Mouse (Mus musculus) brain, adult 2 months (tissue): ENCODE data around the gene Ggn.
A peak's percentile ranks its signal among the peaks of the same experiment; 100 is the strongest.
"Not testable (repeated sequence)": the region's sequence is repeated elsewhere in the genome, so short reads cannot be mapped to it uniquely, and the experiment has no call there.

Experiments
- DNase-seq: peaks from one replicate; pipeline ENCODE4 v3.0.0; 2011; ENCODE audit warnings: low read depth, low spot score

The Ggn gene

DNA sequence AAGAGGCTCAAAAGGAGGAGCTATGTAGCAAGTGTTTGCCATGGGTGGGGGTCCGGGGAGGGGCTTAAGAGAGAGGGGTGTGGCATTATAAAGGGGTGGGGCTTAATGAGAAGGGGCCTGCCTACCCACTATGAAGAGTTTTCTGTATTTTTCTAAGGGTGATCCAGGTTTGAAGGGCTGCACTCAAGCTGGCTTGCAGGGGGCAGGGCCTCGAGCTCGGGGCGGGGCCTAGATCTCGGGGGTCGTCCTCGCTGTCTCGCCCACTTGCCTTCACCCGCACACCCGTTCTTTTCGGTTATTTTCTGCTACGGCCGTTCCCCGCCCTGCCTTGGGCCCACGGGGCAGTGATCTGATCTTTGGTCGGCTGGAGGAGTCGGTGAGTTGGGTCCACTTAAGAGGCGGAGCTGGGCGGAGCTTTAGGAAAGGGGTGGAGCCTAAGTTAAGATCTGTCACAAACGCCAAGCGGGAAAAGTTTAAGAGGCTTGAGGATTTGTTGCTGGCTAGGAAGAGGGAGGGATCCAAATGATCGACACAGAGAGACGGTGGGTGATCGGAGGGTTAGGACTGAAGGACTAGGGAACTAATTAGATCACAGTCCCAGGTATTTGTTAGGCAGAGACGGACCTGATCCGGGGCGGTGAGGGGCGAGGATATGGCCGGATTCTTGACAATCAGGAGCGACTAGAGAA is at the start of gene Ggn, which contains the start of gene Spred3:
Ggn (plus strand) TSS at position 145 of the 689 bp plus-strand sequence.
Spred3 (minus strand) TSS at position 346 of the 689 bp plus-strand sequence.
- peak; percentile 75 for DNase-seq

DNA sequence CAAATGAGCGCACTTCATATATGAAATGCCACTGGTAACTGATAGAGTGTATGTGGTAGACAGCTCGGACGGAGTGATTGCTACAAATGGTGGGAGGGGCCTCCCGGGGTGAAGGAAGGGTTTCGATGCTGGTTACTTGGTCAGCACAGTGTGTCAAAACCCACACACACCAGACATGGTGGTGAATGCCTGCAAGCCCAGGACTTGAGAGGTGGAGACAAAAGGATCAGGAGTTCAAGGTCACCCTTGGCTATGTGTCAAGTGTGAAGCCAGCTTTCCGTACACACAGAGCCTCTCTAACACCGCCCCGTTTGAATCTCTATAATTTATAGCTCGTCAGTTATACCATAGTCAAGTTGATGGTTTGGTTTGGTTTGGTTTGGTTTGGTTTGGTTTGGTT is 47.2 kb upstream of the Ggn start:
- DNase-seq: no peak

DNA sequence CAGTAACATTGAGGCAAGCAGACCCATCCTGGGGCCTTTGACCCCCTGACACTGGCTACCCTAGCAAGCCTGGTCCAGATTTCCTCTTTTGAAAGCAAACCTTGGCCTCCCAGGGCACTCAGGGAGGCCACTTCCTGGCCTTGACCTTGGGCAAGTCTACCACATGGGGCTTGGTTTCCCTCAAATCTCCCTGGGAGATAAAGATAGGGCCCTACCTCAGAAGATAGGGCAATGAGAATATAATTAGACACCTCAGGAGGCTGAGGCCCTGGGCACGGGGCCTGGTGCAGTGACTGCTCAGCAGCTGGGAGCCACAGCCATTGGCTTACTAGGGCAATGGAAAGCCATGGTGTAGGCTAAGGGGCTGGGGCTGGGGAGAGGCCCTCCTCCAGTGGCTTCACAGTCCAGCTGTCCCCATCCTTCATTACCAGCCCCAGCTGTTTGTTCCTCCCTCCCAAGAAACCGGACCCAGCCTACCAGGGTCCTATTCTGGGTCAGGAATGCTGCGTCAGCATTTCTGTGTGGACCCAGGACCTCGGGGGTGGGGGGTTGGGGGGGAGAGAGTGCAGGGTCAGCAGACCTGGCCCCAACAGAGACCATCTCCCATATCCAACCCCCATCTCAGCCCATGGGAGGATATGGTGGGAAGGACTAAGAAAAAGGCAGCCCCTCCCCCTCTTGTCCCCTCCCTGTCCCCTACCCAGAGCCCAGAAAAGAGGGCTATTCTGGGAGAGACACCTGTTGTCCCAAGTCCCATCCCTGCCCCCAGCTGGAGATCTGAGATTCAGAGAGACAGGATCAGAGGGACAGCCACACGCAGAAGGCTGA is 46.3 kb upstream of the Ggn start:
- no peak for DNase-seq

DNA sequence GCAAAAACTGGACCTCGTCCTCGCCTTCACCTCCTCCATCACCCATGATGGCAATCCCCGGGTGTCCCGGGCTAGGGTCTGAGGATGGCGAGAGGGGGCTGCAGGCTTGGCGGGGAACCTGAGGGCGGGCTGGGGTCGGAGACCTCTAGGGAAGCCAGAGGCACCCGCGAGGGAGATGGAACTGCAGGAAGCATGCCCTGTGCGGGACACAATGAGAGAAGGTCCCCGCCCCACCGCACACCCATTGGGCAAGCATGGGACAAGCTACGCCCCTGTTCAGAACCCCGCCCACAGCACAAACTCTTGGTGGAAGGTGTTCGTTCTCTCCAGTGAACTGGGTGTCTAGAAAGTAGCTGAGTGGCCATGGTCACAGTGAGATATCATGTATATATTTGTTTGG is 45.0 kb upstream of the Ggn start, which contains the start of gene Ryr1:
Ryr1 (minus strand) TSS at position 210 of the 400 bp plus-strand sequence.
- DNase-seq: peak; percentile 20

DNA sequence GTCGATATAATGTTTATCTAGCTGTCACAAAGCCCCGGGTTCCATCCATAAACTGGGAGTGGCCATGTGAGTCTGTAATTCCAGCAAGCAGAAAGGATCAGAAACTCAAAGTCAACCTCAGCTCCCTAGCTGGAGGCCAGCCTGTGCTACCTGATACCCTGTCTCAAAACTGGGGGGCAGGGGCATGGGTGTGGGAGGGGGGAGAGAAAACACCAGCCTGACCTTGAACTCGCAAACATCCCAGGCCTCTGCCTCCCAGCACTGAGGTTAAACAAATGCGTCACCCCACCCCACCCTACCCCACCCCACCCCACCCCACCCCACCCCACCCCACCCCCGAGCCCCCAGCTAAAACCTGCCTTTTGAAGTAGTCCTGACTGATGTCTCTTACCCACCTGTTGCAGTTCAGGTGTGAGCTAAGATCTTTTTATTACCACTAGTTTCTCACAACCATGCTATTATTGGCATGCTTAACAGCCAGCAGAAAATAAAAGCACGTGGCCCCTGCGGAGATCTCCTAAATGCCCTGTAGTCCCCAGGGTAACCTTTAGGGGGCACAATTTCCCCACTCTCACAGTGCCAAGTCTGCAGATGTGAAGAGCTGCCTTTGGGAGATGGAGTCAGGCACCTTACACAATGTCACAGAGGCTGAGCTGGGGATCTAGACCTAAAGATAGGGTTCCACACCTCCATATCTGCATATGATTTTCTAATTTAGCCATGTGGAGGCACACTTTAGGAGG is 43.7 kb upstream of the Ggn start:
- DNase-seq: peak; percentile 60

DNA sequence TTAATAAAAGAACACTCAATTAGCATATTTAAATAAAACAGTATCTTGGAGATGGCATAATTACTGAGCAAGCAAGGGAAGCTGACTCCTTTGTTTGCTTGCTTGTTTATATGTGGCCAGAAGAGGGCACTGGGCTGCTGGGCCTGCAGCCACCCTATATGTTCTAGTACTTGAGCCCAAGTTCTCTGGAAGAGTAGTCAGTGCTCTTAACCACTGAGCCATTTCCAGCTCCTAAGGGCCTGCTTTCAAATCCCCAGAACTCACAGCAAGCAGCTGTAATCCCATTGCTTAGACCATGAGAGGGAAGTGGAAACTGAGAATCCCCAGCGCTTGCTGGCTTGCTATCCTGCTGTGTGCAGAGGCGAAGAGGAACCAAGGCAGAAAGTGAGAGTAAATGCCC is 41.3 kb upstream of the Ggn start:
- DNase-seq: peak; percentile 40

DNA sequence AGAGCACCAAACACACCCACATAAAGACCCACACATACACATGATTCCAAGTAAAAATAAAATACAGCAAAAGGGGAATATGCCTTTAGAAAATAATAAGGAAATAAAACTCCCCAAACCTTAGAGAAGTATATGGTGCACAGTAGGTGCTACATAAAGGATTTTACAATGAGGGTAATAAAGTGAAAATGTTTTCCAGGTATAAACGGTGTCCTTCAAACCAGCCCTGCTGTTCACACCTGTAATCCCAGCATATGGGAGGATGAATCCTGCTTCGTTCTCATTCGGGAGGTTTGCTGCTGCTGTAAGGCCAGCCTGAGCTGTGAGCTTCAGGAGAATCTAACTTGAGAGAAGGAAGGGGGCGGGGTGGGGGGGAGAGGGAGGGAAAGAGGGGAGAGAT is 35.8 kb upstream of the Ggn start:
- DNase-seq: no peak

DNA sequence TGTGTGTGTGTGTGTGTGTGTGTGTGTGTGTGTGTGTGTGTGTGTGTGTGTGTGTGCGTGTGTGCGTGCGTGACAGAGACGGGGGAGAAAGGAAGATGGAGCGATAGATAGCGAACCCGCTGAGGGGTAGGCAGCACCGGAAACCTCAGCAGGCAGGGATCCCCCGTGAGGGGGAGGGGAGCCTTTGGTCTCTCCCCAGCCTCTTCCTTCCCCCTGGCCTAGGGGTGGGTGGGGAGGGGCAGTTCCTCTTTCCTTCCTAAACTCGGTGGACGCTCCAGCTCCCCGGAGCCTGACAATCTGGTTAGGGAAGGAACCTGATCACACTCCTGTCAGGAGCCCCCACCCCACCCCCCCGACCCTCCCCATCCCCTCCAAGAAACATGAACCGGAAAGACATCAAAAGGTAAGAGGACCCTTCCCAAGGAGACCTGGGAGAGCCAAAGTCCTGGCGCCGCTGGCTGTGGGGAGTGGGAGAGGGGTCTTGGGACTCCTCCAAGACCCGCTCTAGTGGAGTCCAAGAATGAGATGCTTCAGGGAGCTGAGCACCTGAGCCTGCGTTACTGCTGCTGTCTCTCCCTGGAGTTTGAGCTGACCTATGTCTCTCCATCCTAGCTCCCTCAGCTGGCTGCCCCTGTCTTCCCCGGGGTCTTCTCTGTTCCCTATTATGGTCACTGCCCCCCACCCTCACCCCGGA is 35.2 kb upstream of the Ggn start, which contains the start of gene Rasgrp4:
Rasgrp4 (plus strand) TSS at position 159 of the 694 bp plus-strand sequence.
- DNase-seq: no peak

DNA sequence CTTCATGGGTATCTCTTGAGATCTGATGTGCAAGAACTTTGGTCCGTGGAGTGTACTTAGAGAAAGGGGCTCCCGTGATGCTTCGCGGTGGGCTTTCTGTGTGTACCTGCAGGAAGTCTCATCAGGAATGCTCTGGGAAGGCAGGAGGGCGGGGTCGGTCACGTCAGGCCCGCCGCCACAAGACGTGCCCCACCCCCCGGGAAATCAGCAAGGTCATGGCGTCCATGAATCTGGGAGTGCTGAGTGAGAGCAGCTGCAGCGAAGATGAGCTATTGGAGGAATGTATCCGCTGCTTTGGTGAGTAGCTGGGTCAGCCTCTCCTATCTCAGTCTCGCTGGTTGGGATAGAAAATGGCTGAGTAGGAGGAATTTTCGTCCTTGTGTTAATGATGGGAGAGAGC is 32.6 kb upstream of the Ggn start:
- no peak for DNase-seq

DNA sequence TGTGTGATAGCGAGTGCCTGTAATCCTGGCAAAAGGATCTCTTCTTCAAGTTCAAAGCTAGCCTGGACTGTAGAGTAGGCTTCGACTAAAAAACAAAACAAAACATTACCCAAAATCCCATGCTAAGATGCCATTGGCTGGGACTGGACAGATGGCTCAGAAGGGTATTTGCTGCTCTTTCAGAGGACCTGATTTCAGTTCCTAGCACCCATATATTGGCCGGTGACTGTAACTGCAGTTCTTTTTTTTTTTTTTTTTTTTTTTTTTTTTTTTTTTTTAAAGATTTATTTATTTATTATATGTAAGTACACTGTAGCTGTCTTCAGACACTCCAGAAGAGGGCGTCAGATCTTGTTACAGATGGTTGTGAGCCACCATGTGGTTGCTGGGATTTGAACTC is 30.8 kb upstream of the Ggn start:
- DNase-seq: not testable (repeated sequence)

DNA sequence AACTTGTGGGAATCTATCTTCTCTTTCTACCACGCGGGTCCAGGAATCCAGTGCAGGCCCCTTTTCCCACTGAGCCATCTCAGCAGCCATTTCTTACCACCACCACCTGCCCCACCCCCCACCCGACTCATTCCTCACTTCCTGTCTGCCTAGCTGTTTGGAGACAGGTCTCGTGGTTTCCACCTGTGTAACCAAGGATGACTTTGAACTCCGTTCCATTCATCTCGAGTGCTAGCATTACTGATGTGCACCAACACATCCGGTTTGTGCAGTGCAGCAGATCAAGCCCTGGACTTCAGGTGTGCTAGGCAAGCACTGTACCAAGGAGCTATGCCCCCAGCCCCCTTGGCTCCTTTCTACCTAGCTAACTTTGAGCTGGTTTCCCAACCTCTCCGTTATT is 28.6 kb upstream of the Ggn start:
- no peak for DNase-seq

DNA sequence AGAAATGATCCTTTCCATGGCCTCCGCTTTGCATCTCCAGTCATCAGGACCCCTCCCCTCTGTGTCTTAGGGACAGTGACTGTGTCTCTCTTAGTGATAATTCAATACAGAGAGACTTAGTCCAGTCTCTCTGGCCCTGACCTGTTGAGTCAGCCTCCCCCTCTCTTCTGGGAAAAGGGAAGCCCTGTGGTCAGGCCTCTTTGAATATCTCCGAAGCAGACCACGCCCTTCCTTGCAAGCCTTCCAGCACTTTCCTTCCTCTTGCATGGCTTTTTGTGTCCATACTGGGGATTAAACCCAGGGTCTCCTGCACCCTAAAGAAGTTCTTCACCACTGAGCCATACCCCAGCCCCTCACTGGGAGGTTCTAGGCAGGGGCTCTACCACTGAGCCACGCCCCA is 26.0 kb upstream of the Ggn start:
- no peak for DNase-seq

DNA sequence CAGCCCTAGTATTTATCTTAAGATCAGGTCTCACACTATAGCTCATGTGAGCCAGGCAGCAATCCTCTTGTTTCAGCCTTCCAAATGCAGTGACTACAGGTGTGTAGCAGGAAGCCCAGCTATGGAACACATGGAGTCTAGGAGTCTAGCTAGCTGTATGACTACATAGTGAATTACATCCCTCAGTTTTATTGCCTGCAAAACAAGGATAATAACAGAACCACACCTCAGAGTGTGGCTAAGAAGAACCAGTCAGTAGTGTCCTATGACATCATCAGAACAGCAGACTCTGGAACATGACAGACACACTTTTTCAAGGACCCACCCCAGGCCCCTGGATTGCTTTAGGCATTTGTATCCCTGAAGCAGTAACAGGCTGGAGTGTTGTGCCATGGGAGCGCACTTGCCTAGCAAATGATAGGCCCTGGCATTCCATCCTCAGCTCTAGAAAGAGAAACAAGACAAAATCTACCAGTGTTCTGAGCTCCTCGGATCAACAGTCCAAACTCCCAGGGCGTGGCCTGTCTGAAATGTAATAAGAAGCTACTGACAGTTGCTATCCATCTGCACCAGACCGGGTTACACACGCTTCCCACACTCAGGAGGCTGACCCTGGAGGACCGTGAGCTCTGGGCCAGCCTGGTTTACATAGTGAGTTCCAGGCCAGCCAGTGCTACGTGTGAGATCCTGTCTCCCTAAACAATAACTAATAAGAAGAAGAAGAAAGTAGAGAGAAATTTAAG is 23.2 kb upstream of the Ggn start:
- no peak for DNase-seq

DNA sequence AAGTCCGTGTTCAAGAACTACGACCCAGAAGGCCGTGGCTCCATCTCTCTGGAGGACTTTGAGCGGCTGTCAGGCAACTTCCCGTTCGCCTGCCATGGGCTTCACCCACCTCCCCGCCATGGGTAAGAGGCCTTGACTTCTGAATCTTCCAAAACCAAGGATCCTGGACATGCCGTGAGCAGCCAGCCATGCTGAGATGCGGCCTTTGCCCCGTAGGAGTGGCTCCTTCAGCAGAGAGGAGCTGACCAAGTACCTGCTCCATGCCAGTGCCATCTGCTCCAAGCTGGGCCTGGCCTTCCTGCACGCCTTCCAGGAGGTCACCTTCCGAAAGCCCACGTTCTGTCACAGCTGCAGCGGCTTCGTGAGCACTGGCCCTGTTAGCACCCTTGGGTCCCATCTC is 21.2 kb upstream of the Ggn start:
- DNase-seq: no peak

DNA sequence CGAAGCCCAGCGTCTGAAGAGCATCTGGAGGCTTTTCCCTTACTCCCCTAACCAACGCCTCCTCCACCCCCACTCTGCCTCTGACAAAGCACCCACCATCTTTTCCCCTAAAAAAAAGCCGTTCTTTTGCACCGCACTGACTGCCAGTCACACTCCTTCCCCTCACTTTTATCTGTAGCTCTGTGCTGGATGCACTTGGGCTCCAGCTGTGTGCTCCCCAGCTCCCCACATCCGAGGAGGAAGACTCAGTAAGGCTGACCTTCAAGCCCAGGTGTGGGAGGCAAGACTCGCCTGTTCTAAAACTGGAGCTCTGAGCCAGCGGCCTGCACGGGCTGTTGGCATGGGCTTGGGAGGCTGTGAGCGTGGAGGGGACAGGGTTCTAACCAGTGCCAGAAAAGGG is 18.5 kb upstream of the Ggn start:
- DNase-seq: no peak

DNA sequence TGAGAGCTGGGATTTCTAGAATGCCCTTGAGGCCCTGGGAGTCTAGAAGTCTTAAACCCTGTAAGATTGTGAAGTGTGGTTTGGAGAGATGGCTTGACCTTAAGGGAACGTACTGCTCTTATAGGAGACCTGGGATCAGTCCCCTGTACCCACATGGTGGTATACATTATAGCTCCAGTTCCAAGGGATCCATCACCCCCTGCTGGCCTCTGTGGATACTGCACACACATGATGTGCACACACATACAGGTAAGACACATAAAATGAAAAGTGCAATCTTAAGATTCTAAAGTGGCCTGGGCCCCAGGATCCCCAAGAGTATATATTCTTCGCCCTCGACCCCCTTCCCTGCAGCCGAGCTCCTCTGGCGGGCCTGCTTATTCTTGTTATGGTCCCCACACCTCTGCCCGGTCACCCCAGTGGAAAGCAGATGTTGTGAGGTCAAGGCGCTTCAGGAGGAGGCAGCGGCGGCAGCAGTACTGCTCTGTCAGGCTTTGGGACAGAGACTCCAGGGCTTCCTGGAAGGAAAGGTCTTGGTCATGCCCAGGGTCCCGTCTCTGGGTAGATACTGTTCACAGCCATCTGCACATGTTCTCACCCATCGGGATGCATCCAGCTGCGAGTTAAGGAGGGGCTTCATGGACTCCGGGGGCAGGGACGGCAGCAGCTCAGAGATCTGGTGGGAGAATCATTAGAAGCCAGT is 15.8 kb upstream of the Ggn start:
- DNase-seq: no peak

DNA sequence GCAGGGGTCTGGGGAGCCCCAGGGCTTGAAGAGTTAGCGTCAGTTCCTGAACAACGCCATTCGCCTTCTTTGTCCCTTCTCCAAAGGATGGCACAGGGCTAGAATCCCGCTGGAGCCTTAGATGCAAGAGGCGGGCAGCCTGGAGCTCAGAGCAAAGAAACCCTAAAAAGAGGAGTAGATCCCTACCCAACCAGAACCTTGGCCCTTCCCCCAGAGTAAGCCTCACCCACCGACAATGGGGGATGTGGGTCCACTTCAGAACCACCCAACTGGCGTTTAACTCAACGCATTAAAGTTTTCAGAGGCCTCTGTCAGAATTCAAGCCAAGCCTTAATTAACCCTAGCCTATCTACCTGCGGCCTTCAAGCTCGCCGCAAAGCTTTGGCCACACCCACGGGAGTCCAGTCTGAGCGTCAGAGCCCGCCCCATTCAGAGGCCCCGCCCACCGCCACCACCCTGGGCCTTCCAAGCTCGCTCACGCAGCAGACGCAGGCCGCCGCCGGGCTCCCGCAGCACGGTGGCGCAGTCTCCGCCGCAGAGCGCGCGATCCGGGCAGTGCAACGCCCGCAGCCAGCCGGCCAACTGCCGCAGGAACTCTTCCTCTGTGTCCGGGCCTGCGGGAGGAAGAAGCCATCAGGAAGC is 14.7 kb upstream of the Ggn start:
- DNase-seq: peak; percentile 97

DNA sequence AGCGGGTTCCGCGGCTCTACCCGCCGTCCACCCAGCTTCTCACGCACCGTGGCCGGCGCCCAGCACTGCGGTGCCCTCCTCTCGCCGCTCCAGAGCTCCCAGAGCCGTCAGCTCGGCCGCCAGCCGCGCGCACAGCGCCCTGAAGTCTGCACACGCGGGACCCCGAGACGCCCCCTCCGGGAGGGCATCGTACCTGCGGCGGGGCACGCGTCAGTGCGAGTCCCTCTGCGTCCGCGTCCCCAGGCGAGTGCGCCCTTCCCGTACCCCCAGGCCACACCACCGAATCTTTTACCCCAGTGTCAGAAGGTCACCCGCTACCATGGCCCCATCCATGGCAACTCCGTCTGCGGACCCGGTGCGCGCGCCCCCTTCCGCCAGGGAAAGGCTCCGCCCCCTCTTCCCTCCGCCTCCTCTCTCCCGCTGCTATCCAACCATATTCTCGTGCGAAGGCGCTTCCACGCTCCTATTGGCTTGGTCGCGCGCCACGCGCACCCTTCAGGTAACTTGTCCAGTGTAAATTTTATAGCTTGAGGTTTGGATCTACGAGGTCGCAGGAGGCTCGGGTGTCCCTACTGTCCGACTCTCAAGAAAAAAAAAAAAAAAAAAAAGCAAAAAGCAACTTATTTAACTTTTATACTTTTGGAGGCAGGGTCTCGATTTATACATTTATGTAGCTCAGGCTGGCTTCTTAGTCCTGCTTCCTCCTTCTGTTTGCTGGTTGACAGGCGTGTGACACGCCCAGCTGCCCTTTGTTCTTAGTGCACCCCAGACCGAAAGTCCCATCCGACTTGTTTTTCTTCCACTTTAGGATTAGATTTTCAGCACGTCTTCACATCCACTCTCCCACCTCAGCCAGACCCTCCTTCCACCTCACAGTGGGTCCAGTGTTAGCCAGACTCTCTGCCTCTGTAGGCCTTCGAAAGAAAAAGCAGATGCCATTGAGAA is 13.9 kb upstream of the Ggn start, which contains the start of gene Fam98c:
Fam98c (minus strand) TSS at position 397 of the 945 bp plus-strand sequence.
- peak; percentile 97 for DNase-seq
